Mouse (Mus musculus): ENCODE results near the gene Mmachc. TPM values are rescaled to one million over a fixed set of nuclear protein-coding genes. Genes with fewer than 3 reads are reported as not detected.

The Mmachc gene
- polyA plus RNA-seq, 1 experiment from 2014 or later: 9.4 TPM

Other genes with a start within 250 kb of the Mmachc start
- gene Mast2, start 244.2 kb downstream of the Mmachc start, polyA plus RNA-seq (2018): 9.9 to 19.9 TPM (median 12.8 TPM) in 3 replicates
- 4.3 to 8.7 TPM (median 6.4 TPM) in 3 replicates for gene Ipp, start 200.9 kb downstream of the Mmachc start, polyA plus RNA-seq (2018)
- 13.0 to 21.0 TPM (median 16.1 TPM) in 3 replicates for gene Tmem69, start 152.5 kb downstream of the Mmachc start, polyA plus RNA-seq (2018)
- gene Gpbp1l1, start 150.7 kb downstream of the Mmachc start, polyA plus RNA-seq (2018): 27.3 to 40.2 TPM (median 37.7 TPM) in 3 replicates
- gene Ccdc17, start 111.8 kb downstream of the Mmachc start, polyA plus RNA-seq (2018): 1.6 to 2.2 TPM (median 2.2 TPM) in 3 replicates
- gene Nasp, start 80.5 kb downstream of the Mmachc start, polyA plus RNA-seq (2018): 25.6 to 55.5 TPM (median 47.9 TPM) in 3 replicates
- 1,138 to 1,978 TPM (median 1,711 TPM) in 3 replicates for gene Akr1a1, start 56.7 kb downstream of the Mmachc start, polyA plus RNA-seq (2018)
- gene Prdx1, start 22.9 kb downstream of the Mmachc start, polyA plus RNA-seq (2018): 1,330 to 1,969 TPM (median 1,907 TPM) in 3 replicates
- gene Ccdc163, start 103 bp upstream of the Mmachc start, polyA plus RNA-seq (2018): 7.9 to 32.9 TPM (median 10.8 TPM) in 3 replicates
- 3.1 to 8.1 TPM (median 7.1 TPM) in 3 replicates for gene Tesk2, start 12.5 kb upstream of the Mmachc start, polyA plus RNA-seq (2018)
- gene Toe1, start 99.2 kb upstream of the Mmachc start, polyA plus RNA-seq (2018): 7.1 to 13.7 TPM (median 11.5 TPM) in 3 replicates
- 0.76 to 2.0 TPM (median 1.1 TPM) in 3 replicates for gene Mutyh, start 99.3 kb upstream of the Mmachc start, polyA plus RNA-seq (2018)
- not detected in 3 replicates for gene Hpdl, start 113.3 kb upstream of the Mmachc start, polyA plus RNA-seq (2018)
- 0.04 to 0.10 TPM in 2 of 3 replicates, not detected in the other for gene Zswim5, start 169.0 kb upstream of the Mmachc start, polyA plus RNA-seq (2018)

Data from macrophage (primary cell).